Mouse (Mus musculus) frontal cortex, adult 2 months (tissue): ENCODE measurements at regions not wholly inside any gene's neighbourhood (a gene's known extent, or its start where the extent isn't known, plus 50 kb on each side); places are given as distances from the start of the nearest gene placed in this dataset.

Experiments used
- DNase-seq, 2 experiments: peaks; one replicate each; pipeline ENCODE4 v3.0.0; 2022; ENCODE audit warnings: low spot score in 1 of 2; ENCODE audit errors: extremely low spot score in 1 of 2

DNA sequence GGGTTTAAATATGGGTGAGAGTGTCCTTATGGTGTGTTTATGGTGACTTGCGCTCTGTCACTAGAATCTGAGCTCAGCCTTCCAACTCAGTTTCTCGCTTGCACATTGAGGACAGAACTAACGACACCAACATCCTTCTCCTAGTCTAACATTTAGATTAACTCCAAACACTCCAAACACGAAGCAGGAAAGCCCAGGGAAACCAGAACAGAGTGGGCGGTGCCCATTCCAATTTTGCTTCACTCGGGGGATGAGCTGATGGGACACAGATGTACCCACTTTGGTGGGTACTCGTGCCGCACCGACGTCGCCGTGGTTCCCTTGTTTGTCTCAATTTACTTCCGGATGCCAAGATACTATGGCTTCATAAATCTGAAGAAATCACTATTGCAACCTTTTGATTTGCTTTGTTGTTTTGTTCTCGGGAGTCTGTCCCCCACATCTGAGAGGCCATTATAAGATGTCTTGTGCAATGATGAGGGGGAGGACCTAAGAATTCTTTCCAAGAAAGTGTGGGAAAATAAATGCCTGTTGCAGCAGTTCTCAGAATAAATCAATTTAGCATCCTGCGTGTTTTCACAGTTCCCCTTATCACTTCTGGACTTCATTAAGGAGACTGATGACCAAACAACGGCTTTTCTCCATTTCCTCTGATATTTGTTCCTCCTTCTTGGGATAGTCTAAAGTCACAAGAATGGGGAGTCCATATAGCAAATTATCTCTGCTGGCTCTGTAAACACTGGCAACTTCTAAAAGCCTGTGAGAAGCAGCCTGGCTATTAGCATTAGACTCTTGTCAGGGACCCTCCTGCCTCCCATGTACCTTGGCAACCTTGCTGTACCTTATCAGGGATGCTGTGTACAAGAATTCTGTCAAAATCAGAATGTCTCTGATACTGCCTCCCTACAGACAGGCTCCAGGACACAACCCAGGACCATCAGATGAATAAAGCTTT lies 96.2 kb upstream of the Klf9 start:
- peak; percentile 41 to 51 for DNase-seq

DNA sequence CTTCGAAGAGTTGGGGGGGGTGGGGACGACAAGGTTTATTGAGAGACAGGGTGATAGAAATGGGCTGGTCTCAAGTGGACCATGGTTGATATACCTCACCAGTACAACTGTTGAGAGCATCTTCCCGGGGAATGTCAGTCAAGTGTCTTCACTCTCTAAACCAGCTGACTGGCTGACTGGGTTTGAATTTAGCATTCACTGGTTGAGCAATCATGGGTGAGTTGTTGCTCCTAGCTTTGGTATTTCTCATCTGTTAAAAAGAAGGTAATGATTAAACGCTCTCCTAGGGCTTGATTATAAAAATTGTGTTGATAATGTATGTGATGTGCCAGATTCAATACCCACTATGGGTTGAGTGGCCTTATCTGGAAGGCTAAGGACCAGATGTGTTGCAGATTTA lies 89.6 kb upstream of the Klf9 start:
- no peak for DNase-seq

GRCm38 (mm10) chr19:23054440-23054839 lies 86.6 kb upstream of the Klf9 start:
- no peak for DNase-seq

DNA sequence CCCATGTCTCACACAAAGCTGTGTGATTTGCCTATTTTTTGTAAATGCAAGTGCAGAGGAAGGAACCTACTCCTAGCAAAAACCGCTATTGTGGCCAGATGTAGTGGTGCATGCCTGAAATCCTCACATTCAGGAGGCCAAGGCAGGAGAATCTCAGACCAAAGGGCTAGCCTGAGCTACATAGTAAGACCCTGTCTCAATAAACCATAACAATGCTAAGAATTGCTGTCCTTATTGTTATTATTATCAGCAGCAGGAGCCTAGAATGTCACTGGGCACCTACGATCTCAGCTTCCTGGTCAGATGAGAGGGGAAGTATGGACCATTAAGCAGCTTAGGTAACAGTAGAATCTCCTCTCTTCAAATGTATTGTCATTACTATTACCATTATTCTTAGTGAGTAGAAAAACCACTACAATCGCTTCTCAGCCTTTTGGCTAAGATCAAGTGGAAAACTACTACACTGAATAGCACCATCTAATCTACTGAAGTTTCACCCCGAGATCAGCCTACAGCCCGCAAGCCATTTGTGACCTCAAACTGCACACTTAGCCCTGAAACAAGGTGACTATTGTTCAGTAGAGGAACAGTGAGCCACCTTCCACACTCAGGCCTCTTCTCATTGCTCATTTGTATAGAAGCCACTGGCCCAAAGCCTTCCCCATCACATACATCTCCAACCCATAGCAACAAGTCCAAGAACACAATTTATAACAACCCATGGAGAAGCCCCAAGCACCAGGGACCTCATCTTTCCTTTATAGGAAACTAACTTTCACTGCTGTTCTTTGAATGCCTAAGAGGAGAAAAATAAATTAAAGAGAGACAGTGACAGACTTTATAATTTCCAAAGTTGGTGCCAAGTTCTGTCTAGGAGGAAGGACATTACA lies 84.9 kb upstream of the Klf9 start:
- DNase-seq: no peak

DNA sequence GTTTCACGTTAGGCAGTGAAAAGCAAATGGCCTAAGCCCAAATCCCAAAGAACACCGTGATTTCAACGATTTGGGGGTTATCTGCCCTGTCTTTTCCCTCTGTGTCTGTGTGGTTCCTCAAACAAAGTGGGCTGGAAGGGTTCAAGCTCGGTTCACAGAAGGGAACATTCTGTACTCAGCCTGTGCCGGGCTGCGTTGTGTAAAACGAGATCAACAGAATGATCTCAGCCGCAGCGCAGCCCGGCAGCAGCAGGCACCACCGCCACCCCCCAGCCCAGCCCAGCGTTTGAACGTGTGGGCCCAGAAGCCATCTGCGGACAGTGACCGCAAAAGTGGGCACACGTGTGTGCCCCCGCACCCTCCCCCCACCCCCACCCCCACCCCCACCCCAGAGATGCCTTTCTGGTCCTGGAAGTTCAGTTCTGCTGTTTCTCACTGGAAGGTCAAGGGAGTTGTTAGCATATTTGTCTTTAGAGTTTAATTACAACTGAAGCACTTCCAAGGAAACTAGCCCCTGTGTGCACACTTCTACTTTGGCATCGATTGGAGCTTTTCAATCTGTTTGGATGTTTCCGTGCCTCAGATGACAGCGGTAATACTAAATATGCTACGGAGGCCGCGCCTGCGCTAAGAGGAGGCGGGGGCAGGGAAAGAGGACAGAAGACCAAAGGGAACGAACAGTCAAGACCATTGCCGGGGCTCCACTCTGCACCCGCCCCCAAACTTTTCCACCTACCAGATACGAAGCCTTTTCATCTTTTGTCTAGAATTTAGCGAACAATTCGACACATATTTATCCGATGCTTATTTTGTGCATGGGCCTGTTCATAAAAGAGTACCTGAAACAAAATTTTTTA lies 83.9 kb upstream of the Klf9 start:
- DNase-seq: peak; percentile 69 to 75

- peak in 1 of 2 experiments; percentile 35 for DNase-seq
Measured at GRCm38 (mm10) chr19:23057739-23058501, 83.1 kb upstream of the Klf9 start.

GRCm38 (mm10) chr19:23058502-23058900 lies 82.5 kb upstream of the Klf9 start:
- DNase-seq: no peak

DNA sequence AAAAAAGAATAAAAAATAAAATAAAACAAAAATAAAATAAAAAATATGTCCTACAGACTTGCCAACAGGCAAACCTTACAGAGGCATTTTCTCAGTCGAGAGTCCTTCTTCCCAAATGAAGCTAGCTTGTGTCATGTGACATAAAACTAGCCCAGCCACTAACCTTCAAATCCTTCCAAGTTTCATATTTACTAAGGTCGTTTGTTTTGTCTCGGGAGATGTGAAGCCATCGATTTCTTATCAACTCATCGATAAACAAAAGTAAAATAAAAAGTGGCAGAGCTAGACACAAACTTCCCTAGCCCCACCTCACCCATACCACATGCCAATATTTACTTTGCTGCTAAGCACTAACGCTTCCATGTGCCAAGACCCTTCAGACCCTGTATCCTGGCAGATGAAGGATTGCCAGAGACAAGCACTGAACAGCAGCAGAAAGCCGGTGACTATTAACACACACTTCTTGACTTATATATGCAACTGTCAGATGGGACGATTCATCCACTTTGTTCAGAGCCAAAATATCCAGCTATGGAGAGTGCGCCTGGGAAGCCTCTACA lies 79.9 kb upstream of the Klf9 start:
- no peak for DNase-seq

DNA sequence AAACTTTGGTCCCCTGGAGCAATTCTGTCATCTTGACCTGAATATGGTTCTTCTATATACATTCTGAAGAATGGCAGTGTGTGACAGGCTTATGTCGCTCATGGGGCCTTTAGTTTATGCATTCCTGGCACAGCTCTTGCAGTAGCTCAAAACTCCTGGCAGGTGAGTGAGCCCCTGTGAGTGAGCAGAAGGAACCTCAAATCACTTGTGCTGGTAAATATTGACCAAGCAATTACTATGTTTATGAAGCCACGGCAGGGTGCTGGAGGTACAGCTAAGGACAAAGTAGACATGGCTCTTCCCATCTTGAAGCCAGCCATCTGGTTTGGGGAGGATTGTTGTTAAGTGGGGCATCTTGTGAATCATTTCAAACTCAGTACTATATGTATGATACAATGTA lies 79.1 kb upstream of the Klf9 start:
- no peak for DNase-seq

DNA sequence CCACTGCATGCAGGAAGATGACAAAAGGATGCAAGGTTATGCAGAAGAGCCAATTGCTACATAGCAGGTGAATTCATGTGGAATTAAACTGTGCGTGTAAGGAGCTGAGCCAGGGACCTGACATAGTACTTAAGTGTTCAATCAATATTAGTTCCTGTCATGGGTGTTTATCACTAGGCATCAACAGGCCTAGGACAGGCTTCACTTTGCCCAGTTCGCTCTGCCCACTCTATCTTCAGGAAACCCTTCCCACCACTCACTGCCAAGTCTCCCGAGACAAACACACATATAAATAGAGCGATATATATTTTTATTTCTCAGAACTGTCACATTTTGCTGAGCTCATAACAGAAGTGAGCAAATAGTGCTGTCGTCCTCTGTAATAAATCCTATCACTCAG lies 78.2 kb upstream of the Klf9 start:
- DNase-seq: no peak

GRCm38 (mm10) chr19:23065548-23065947 lies 75.5 kb upstream of the Klf9 start:
- no peak for DNase-seq

GRCm38 (mm10) chr19:23066726-23067125 lies 74.3 kb upstream of the Klf9 start:
- no peak for DNase-seq

DNA sequence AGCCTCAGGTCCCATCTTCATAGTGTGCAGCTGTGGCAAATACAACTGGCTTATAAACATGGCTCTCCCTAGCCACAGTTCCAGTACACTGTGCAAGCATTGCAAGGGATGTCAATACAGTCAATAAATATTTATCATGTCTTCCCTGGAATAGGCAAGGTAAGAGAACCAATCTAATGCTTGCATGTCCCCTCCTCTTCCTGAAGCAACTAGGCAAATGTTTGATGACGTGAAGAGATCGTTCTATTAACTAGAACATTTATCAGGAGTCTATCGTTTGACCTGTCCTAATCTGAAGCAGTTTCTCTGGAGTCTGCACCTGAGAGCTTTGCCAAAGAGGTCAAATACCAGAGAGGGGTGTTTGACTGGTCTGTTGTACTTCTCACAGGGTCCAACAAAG lies 72.4 kb upstream of the Klf9 start:
- DNase-seq: no peak

DNA sequence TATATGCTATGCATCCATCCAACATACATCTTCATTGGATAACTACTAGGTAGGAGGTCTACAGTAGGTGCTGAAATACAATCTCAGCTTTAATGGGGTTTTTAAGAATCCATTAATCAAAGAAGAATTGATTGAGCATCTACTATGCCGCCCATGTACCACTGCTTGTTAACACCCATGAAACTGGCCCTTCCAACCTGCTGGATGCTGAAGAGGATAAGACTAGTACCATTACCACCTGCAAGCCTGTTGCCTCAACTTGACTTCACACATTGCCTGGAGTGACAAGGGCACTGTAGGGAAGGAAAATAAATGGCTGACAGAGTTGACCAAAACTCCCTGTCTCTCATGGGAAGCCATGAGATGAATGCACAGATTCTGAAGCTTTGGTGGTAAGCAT lies 71.4 kb upstream of the Klf9 start:
- no peak for DNase-seq

DNA sequence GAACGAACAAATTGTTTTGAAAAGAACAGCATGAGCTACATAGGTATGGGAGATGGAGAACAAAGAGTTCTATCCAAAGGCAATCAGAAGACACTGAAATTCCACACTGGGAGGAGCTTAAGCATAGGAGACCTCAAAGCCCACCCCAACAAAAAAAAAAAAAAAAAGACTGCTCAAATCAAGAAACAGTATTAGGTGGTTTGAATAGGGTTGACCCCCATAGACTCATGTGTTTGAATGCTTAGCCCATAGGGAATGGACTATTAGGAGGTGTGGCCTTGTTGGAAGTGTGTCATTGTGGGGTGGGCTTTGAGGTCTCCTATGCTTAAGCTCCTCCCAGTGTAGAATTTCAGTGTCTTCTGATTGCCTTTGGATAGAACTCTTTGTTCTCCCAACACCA lies 70.0 kb upstream of the Klf9 start:
- no peak for DNase-seq

GRCm38 (mm10) chr19:23074602-23075570 lies 66.1 kb upstream of the Klf9 start:
- no peak for DNase-seq

DNA sequence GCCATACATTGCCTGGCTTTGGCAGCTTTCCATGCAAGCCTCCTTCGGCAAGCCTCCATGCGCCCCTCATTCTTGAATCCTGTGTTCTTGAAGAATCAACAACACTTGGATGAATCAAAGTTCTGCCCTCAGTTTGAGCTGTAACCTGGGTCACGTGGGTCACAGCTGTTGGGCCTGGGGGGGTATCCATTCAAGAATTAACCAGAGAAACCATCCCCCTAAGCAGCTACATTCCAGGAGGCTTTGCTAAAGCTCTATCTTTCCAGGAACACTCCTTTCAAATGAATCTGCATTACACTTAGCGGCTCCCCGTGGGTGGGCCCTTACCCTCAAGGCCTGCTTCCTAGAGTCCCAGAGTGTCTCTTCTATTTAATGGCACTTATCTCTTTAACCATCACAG lies 65.2 kb upstream of the Klf9 start:
- DNase-seq: no peak

GRCm38 (mm10) chr19:23085173-23085660 lies 55.8 kb upstream of the Klf9 start:
- no peak for DNase-seq
